In genomic region chr11:96967544-96968269, GRCm38 (mm10) we compare ENCODE assay signal across 10 mouse cellular contexts. TPM values are rescaled to one million over a fixed set of nuclear protein-coding genes. Genes with fewer than 3 reads are reported as not detected.
DNase-seq lines count a peak whose midpoint lies in the region; ATAC-seq and TF ChIP-seq lines count a peak whose summit lies in the region.
"Had no signal": no experiment of that assay in that cellular context is flagged by ENCODE, and none has a peak within 500 bp of the region (broad histone marks: within the 10 kb centered on the region; RNA-seq: fewer than 3 reads in every experiment).

No protein-coding gene starts in this region.

- peak overlapping the region; percentile 69 for H3K9ac ChIP-seq in heart, embryonic 14.5 days (ENCODE audit: low read length)
- H3K9ac ChIP-seq in limb, embryonic 15.5 days = no peak overlapping the region
- peak overlapping the region; percentile 49 for H3K9ac ChIP-seq in stomach, embryonic 16.5 days (ENCODE audit: low read length)

- no peaks in the 10 kb centered on the region for H3K9me3 ChIP-seq in heart, embryonic 14.5 days (ENCODE audit: control insufficient read depth, low read length)
- no peaks in the 10 kb centered on the region for H3K9me3 ChIP-seq in limb, embryonic 15.5 days
- H3K9me3 ChIP-seq in stomach, embryonic 16.5 days (replicated peaks; ENCODE audit: control insufficient read depth, low read length) = no peaks in the 10 kb centered on the region

- H3K4me1 ChIP-seq in heart, embryonic 14.5 days (ENCODE audit: control insufficient read depth in 2 of 2, insufficient read depth in 2 of 2, low read length in 2 of 2) = peaks cover 51 to 64% of the 10 kb centered on the region in 2 experiments
- peaks cover 26% of the 10 kb centered on the region for H3K4me1 ChIP-seq in thymus, adult 2 months (replicated peaks; ENCODE audit: control insufficient read depth, insufficient read depth, low read length)
- peaks cover 39% of the 10 kb centered on the region for H3K4me1 ChIP-seq in limb, embryonic 15.5 days
- H3K4me1 ChIP-seq in stomach, embryonic 16.5 days (ENCODE audit: control insufficient read depth, insufficient read depth, low read length) = peaks cover 30% of the 10 kb centered on the region

- H3K4me3 ChIP-seq in heart, embryonic 14.5 days (ENCODE audit: control insufficient read depth in 1 of 2, insufficient read depth in 1 of 2, low read depth in 1 of 2, low read length in 2 of 2) = no peak overlapping the region
- H3K4me3 ChIP-seq in thymus, adult 2 months (ENCODE audit: control insufficient read depth, insufficient read depth, low read length) = peak overlapping the region; percentile 28; the same call in 1 of the 2 replicates
- H3K4me3 ChIP-seq in limb, embryonic 15.5 days = no peak overlapping the region
- H3K4me3 ChIP-seq in stomach, embryonic 16.5 days (replicated peaks; ENCODE audit: low read length) = 0 out of 2 replicates have a peak overlapping the region, but pooled peaks have one; percentile 1

- TF ChIP-seq POLR2A in thymus, adult 2 months (IDR thresholded peaks at IDR 0.05; ENCODE audit: control insufficient read depth, extremely low read depth, insufficient read depth, low read length, poor library complexity) = no peak

- no peaks in the 10 kb centered on the region for H3K27me3 ChIP-seq in heart, embryonic 14.5 days (ENCODE audit: control insufficient read depth, insufficient read depth, low read length)
- H3K27me3 ChIP-seq in thymus, adult 2 months (ENCODE audit: control insufficient read depth, insufficient read depth, low read length) = no peaks in the 10 kb centered on the region
- H3K27me3 ChIP-seq in limb, embryonic 15.5 days = no peaks in the 10 kb centered on the region
- no peaks in the 10 kb centered on the region for H3K27me3 ChIP-seq in stomach, embryonic 16.5 days (ENCODE audit: control insufficient read depth, insufficient read depth, low read length)

- TF ChIP-seq CTCF in thymus, adult 2 months (IDR thresholded peaks at IDR 0.05; ENCODE audit: borderline replicate concordance, control insufficient read depth, extremely low read depth, insufficient read depth, low read length, poor library complexity) = no peak

- H3K36me3 ChIP-seq in heart, embryonic 14.5 days (ENCODE audit: control insufficient read depth, insufficient read depth, low read length) = peaks cover 2% of the 10 kb centered on the region
- no peaks in the 10 kb centered on the region for H3K36me3 ChIP-seq in thymus, adult 2 months (ENCODE audit: control insufficient read depth, insufficient read depth, low read length)
- peaks cover 10% of the 10 kb centered on the region; the same call in 1 of the 2 replicates for H3K36me3 ChIP-seq in limb, embryonic 15.5 days
- H3K36me3 ChIP-seq in stomach, embryonic 16.5 days (ENCODE audit: control insufficient read depth, insufficient read depth, low read length) = no peaks in the 10 kb centered on the region

- peak overlapping the region; percentile 99 to 100 for H3K27ac ChIP-seq in heart, embryonic 14.5 days (replicated peaks in 1 of 2; ENCODE audit: control insufficient read depth in 1 of 2, insufficient read depth in 1 of 2, low read depth in 2 of 2, low read length in 2 of 2)
- H3K27ac ChIP-seq in thymus, adult 2 months (ENCODE audit: control insufficient read depth, insufficient read depth, low read length) = peak overlapping the region; percentile 88
- peak overlapping the region; percentile 77 for H3K27ac ChIP-seq in limb, embryonic 15.5 days
- peak overlapping the region; percentile 92 for H3K27ac ChIP-seq in stomach, embryonic 16.5 days (ENCODE audit: low read length)

- no peak for ATAC-seq in heart, embryonic 14.5 days (ENCODE audit: insufficient number of reproducible peaks, insufficient read depth, low FRiP score, low read depth)
- no peak for ATAC-seq in limb, embryonic 15.5 days (ENCODE audit: insufficient number of reproducible peaks, low FRiP score, low TSS enrichment, low read depth)
- ATAC-seq in stomach, embryonic 16.5 days (ENCODE audit: insufficient read depth, low FRiP score) = no peak

- peak overlapping the region; percentile 62 for H3K4me2 ChIP-seq in heart, embryonic 14.5 days (ENCODE audit: low read length)
- no peak overlapping the region for H3K4me2 ChIP-seq in limb, embryonic 15.5 days
- H3K4me2 ChIP-seq in stomach, embryonic 16.5 days (ENCODE audit: low read depth, low read length) = peak overlapping the region; percentile 28; the same call in 1 of the 2 replicates

- no peak for DNase-seq in heart, adult 9 months (ENCODE audit: low spot score in 2 of 2)
- no peak for DNase-seq in thymus, adult 2 months
- DNase-seq in thymus, adult 18-20 months = no peak
- DNase-seq in ovary, postnatal 14 days (ENCODE audit: low spot score) = no peak
- DNase-seq in cerebellum, postnatal 36 days = no peak
- DNase-seq: cerebellum, adult 9-11 months; left cerebral cortex, postnatal 4 days had no signal

- 49% methylated on average over 11 of the region's 11 CpGs for WGBS in heart, embryonic 14.5 days
- 29% methylated on average over 11 of the region's 11 CpGs for WGBS in thymus, adult 2 months
- 80% methylated on average over 11 of the region's 11 CpGs for WGBS in limb, embryonic 15.5 days
- 67% methylated on average over 11 of the region's 11 CpGs for WGBS in stomach, embryonic 16.5 days

RNA-seq across cellular contexts. Expression of gene Sp2, which starts 15.1 kb away (rescaled TPM):
- polyA plus RNA-seq in heart, embryonic 14.5 days (2014; fragmentation: Nextera tagmentation; extraction: Ambion mirVana) = 14.7 and 15.0 TPM in 2 replicates
- 46.6 and 63.0 TPM in 2 replicates for polyA plus RNA-seq in thymus, adult 2 months (2012; rRNA removed)
- 15.1 and 16.8 TPM in 2 replicates for polyA plus RNA-seq in limb, embryonic 15.5 days (2015; fragmentation: Nextera tagmentation; extraction: Ambion mirVana)
- polyA plus RNA-seq in stomach, embryonic 16.5 days (2015; fragmentation: Nextera tagmentation; extraction: Ambion mirVana) = 13.4 and 14.6 TPM in 2 replicates

RNA-seq across cellular contexts. Expression of gene Pnpo, which starts 23.9 kb away (rescaled TPM):
- polyA plus RNA-seq in heart, embryonic 14.5 days (2014; fragmentation: Nextera tagmentation; extraction: Ambion mirVana) = 32.3 and 47.6 TPM in 2 replicates
- polyA plus RNA-seq in thymus, adult 2 months (2012; rRNA removed) = 22.5 and 25.7 TPM in 2 replicates
- polyA plus RNA-seq in limb, embryonic 15.5 days (2015; fragmentation: Nextera tagmentation; extraction: Ambion mirVana) = 33.6 and 37.6 TPM in 2 replicates
- 70.7 and 76.8 TPM in 2 replicates for polyA plus RNA-seq in stomach, embryonic 16.5 days (2015; fragmentation: Nextera tagmentation; extraction: Ambion mirVana)

RNA-seq across cellular contexts. Expression of gene Prr15l, which starts 39.8 kb away (rescaled TPM):
- 0.53 and 0.54 TPM in 2 replicates for polyA plus RNA-seq in heart, embryonic 14.5 days (2014; fragmentation: Nextera tagmentation; extraction: Ambion mirVana)
- polyA plus RNA-seq in thymus, adult 2 months (2012; rRNA removed) = 0.98 and 1.3 TPM in 2 replicates
- polyA plus RNA-seq in limb, embryonic 15.5 days (2015; fragmentation: Nextera tagmentation; extraction: Ambion mirVana) = 3.4 and 3.6 TPM in 2 replicates
- polyA plus RNA-seq in stomach, embryonic 16.5 days (2015; fragmentation: Nextera tagmentation; extraction: Ambion mirVana) = 70.8 and 81.7 TPM in 2 replicates

RNA-seq across cellular contexts. Expression of gene Sp6, which starts 45.5 kb away (rescaled TPM):
- polyA plus RNA-seq in heart, embryonic 14.5 days (2014; fragmentation: Nextera tagmentation; extraction: Ambion mirVana) = 0.11 TPM in 1 of 2 replicates, not detected in the other
- polyA plus RNA-seq in thymus, adult 2 months (2012; rRNA removed) = 5.6 TPM in 2 replicates
- polyA plus RNA-seq in limb, embryonic 15.5 days (2015; fragmentation: Nextera tagmentation; extraction: Ambion mirVana) = 27.1 and 30.4 TPM in 2 replicates
- 6.1 and 9.7 TPM in 2 replicates for polyA plus RNA-seq in stomach, embryonic 16.5 days (2015; fragmentation: Nextera tagmentation; extraction: Ambion mirVana)

RNA-seq across cellular contexts. Expression of gene Cdk5rap3, which starts 51.4 kb away (rescaled TPM):
- polyA plus RNA-seq in heart, embryonic 14.5 days (2014; fragmentation: Nextera tagmentation; extraction: Ambion mirVana) = 44.7 and 50.9 TPM in 2 replicates
- 94.2 and 95.5 TPM in 2 replicates for polyA plus RNA-seq in thymus, adult 2 months (2012; rRNA removed)
- 76.2 and 87.4 TPM in 2 replicates for polyA plus RNA-seq in limb, embryonic 15.5 days (2015; fragmentation: Nextera tagmentation; extraction: Ambion mirVana)
- polyA plus RNA-seq in stomach, embryonic 16.5 days (2015; fragmentation: Nextera tagmentation; extraction: Ambion mirVana) = 68.7 and 75.0 TPM in 2 replicates

Comparison
In these comparisons a context has a peak if more than half of its experiments do, and no peak if none do; other contexts are left out.
1. H3K4me3 ChIP-seq: peak in thymus, adult 2 months (single experiment) and stomach, embryonic 16.5 days (single experiment); none in heart, embryonic 14.5 days (0 of 2) and limb, embryonic 15.5 days (single experiment).
2. RNA of gene Prr15l, which starts 39.8 kb away (polyA plus RNA-seq): 70.8 to 81.7 TPM in stomach, embryonic 16.5 days; 3.4 to 3.6 TPM in limb, embryonic 15.5 days, 0.98 to 1.3 TPM in thymus, adult 2 months and 0.53 to 0.54 TPM in heart, embryonic 14.5 days; every median in the first group is over 10 times any median in the second.
3. Peak in every context shown above with its lines, with median percentiles within 50 percentile points of each other: H3K27ac ChIP-seq.